Mouse (Mus musculus) ES-Bruce4 (cell line): ENCODE data around the gene Map3k14. TPM values are rescaled to one million over a fixed set of nuclear protein-coding genes. Genes with fewer than 3 reads are reported as not detected.
A peak's percentile ranks its signal among the peaks of the same experiment; 100 is the strongest.
"Not testable (repeated sequence)": the region's sequence is repeated elsewhere in the genome, so short reads cannot be mapped to it uniquely, and the experiment has no call there.

ENCODE experiments used
- H3K27ac ChIP-seq: 2 replicates; pipeline ENCODE4 v1.5.1; 2012; ENCODE audit warnings: low read length, inconsistent platforms; ENCODE audit not compliant: insufficient read depth
- H3K27me3 ChIP-seq: 2 replicates; pipeline ENCODE4 v1.6.1; 2012; ENCODE audit warnings: mild to moderate bottlenecking, low read length, inconsistent platforms; ENCODE audit not compliant: control insufficient read depth, poor library complexity, insufficient read depth, severe bottlenecking
- H3K36me3 ChIP-seq: 2 replicates; pipeline ENCODE4 v1.6.1; 2012; ENCODE audit warnings: inconsistent platforms, mild to moderate bottlenecking, low read length, moderate library complexity; ENCODE audit not compliant: control insufficient read depth, poor library complexity, insufficient read depth, severe bottlenecking
- H3K4me1 ChIP-seq: one replicate; pipeline ENCODE4 v1.8.1; 2011; ENCODE audit warnings: low read length; ENCODE audit not compliant: control insufficient read depth, insufficient read depth
- H3K4me3 ChIP-seq: 2 replicates; pipeline ENCODE4 v1.5.1; 2011; ENCODE audit warnings: low read depth, mild to moderate bottlenecking, low read length
- H3K9ac ChIP-seq: 2 replicates; pipeline ENCODE4 v1.6.1; 2012; ENCODE audit warnings: low read depth, mild to moderate bottlenecking, inconsistent platforms; ENCODE audit not compliant: poor library complexity, severe bottlenecking
- H3K9me3 ChIP-seq: replicated peaks from 2 replicates; pipeline ENCODE4 v1.6.1; 2012; ENCODE audit warnings: mild to moderate bottlenecking, low read length, inconsistent platforms; ENCODE audit not compliant: control insufficient read depth, poor library complexity, insufficient read depth, severe bottlenecking
- CTCF ChIP-seq: IDR thresholded peaks from one replicate; pipeline ENCODE4 v1.8.1; 2011; ENCODE audit warnings: low read depth, low read length
- EP300 ChIP-seq: IDR thresholded peaks from 2 replicates; pipeline ENCODE4 v1.6.1; 2011; ENCODE audit warnings: low read depth, low read length; ENCODE audit not compliant: insufficient read depth
- POLR2A ChIP-seq: IDR thresholded peaks from one replicate; pipeline ENCODE4 v1.8.1; 2011; ENCODE audit warnings: low read length; ENCODE audit not compliant: insufficient read depth
- polyA plus RNA-seq: library from polyadenylated mRNA; stranded (reverse); fragments of >200 nt; gene quantifications from 2 replicates; pipeline ENCODE4 v1.2.4, GENCODE M21; 2011; ENCODE audit warnings: low read depth; ENCODE audit not compliant: missing spikeins, insufficient read depth, insufficient read length

Gene Map3k14
- polyA plus RNA-seq, 1 experiment = 2.2 TPM

- Histone ChIP-seq H3K36me3 (no peaks in the 10 kb centered on the region), H3K27me3 (no peaks in the 10 kb centered on the region), H3K4me3 (peak overlapping the region; percentile 27; the same call in 1 of the 2 replicates), H3K9me3 (no peaks in the 10 kb centered on the region), H3K27ac (no peak overlapping the region), H3K4me1 (no peaks in the 10 kb centered on the region), H3K9ac (no peak overlapping the region)
- TF ChIP-seq EP300 (no peak), POLR2A (no peak)
These were observed 43.3 kb downstream of the Map3k14 start for GRCm38 (mm10) chr11:103223951-103224456.

DNA sequence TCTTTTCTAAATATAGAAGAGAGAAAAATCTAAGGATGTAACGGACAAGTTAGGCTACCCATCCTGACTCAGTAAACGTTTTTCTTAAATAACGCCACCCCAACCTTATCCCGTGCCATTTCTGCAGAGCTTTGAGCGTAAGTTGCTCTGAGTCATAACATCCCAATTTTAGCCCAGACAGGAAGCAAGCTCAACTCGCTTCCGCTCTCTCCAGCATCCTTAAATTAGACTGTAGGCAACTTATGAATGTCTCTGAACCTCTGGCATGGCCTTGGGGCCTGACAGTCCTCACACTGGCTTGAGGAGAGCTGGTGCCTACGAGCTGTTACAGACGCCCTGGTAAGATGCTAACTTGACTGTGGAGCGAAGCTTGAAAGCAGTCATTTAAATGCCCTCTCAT is 43.8 kb downstream of the Map3k14 start:
- H3K4me3 ChIP-seq = no peak overlapping the region
- no peaks in the 10 kb centered on the region for H3K4me1 ChIP-seq
- no peaks in the 10 kb centered on the region for H3K27me3 ChIP-seq
- no peak for TF ChIP-seq POLR2A
- TF ChIP-seq CTCF = no peak
- no peak for TF ChIP-seq EP300
- no peaks in the 10 kb centered on the region for H3K9me3 ChIP-seq
- H3K9ac ChIP-seq = no peak overlapping the region
- no peaks in the 10 kb centered on the region for H3K36me3 ChIP-seq
- H3K27ac ChIP-seq = no peak overlapping the region

DNA sequence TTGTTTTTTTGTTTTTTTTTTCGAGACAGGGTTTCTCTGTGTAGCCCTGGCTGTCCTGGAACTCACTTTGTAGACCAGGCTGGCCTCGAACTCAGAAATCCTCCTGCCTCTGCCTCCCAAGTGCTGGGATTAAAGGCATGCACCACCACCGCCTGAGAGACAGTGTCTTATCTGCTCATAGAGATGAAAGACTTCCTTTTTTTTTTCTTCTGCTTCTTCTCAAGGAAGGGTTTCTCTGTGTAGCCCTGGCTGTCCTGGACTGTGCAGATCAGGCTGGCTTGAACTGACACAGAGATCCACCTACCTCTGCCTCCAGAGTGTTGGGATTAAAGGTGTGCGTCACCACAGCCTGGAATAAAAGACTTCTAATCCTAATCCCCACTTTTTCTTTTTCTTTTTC is 44.6 kb downstream of the Map3k14 start:
- not testable (repeated sequence) for H3K27me3 ChIP-seq, H3K4me1 ChIP-seq, H3K9me3 ChIP-seq, H3K9ac ChIP-seq, H3K27ac ChIP-seq, H3K4me3 ChIP-seq, H3K36me3 ChIP-seq

DNA sequence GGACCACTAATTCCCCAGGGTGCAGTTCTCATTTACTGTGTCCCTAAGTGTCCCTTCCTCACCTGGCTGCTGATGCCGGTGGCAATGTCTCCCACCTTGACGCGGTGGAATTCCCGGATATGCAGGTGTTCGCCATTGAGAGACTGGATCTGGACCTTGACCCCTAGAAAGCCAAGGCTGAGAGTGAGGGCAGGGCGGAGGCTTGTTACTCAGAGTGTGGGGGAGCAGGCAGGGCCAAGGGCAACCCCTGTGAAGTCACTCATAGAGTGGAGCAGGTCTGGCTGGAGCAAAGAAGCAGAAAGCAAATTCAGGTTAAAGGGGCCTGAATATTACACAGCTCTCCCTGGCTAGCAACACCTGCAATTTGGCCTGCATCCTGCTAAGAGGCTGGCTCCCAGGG is 45.8 kb downstream of the Map3k14 start:
- no peak overlapping the region for H3K27ac ChIP-seq
- H3K36me3 ChIP-seq = no peaks in the 10 kb centered on the region
- no peak overlapping the region for H3K9ac ChIP-seq
- no peak overlapping the region for H3K4me3 ChIP-seq
- no peaks in the 10 kb centered on the region for H3K9me3 ChIP-seq
- H3K4me1 ChIP-seq = no peaks in the 10 kb centered on the region
- no peak for TF ChIP-seq POLR2A
- H3K27me3 ChIP-seq = no peaks in the 10 kb centered on the region; the same call in 1 of the 2 replicates

DNA sequence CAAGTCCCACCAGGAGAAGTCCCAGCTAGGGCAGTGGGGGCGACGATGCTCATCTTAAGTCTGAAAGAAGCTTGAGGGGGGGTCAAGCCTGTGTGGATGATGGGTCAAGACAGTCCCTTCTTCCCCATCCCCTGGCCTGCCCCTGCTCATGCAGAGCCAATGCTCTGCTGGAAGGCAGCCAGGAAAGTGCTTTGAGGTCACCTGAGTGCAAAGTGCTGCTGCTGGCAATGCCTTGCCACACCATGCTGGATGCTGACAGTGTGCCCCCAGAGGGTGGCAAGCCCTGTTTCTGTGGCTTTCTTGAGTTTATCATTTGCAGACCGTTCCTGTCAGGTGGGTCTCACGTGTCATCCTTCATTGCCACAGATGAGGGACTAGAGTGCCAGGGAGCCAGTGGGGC is 47.3 kb downstream of the Map3k14 start:
- no peak overlapping the region for H3K4me3 ChIP-seq
- H3K4me1 ChIP-seq = no peaks in the 10 kb centered on the region
- TF ChIP-seq CTCF = no peak
- TF ChIP-seq POLR2A = no peak
- no peak for TF ChIP-seq EP300
- H3K27me3 ChIP-seq = no peaks in the 10 kb centered on the region; the same call in 1 of the 2 replicates
- H3K9me3 ChIP-seq = no peaks in the 10 kb centered on the region
- no peak overlapping the region for H3K9ac ChIP-seq
- H3K36me3 ChIP-seq = no peaks in the 10 kb centered on the region
- no peak overlapping the region for H3K27ac ChIP-seq

DNA sequence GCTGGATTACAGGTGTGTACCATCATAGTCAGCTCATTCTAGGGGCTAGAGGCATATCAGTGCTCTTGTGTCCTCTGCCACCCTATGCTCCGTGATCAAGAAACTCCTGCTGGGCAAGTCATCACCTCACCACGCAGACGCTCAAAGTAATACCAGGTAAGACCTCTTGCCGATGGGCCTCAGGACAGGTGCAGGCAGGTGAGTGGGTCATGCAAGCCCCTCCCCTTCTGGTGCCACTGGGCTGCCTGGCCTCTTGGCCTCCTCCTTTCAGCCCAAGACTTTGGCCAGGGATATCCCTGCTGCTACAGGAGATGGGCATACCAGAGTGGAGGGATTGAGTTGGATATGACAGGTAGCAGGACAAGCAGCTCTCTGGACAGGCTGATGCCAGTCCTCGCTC is 48.0 kb downstream of the Map3k14 start:
- no peak overlapping the region for H3K27ac ChIP-seq
- H3K4me3 ChIP-seq = no peak overlapping the region
- H3K9me3 ChIP-seq = no peaks in the 10 kb centered on the region
- H3K4me1 ChIP-seq = no peaks in the 10 kb centered on the region
- TF ChIP-seq CTCF (no peak), POLR2A (no peak), EP300 (no peak)
- no peak overlapping the region for H3K9ac ChIP-seq
- H3K36me3 ChIP-seq = no peaks in the 10 kb centered on the region
- no peaks in the 10 kb centered on the region; the same call in 1 of the 2 replicates for H3K27me3 ChIP-seq
